Mouse (Mus musculus) left cerebral cortex, adult 11 months (tissue): Measurements from ENCODE around the gene Atp2c1.

Experiments used
- DNase-seq: peaks from one replicate; pipeline ENCODE4 v3.0.0; 2022; ENCODE audit warnings: low spot score

The Atp2c1 gene

GRCm38 (mm10) chr9:105363520-105364231 is 163.4 kb downstream of the Atp2c1 start:
- DNase-seq: no peak

- no peak for DNase-seq
Observed at GRCm38 (mm10) chr9:105362181-105362580, 164.9 kb downstream of the Atp2c1 start.
